Mouse (Mus musculus) skeletal muscle tissue, adult 2 months (tissue): Measurements from ENCODE around the gene Mcts2.

Source experiments
- DNase-seq: peaks from one replicate; pipeline ENCODE4 v3.0.0-alpha.2; 2012; ENCODE audit warnings: low read depth, low spot score

The Mcts2 gene

DNA sequence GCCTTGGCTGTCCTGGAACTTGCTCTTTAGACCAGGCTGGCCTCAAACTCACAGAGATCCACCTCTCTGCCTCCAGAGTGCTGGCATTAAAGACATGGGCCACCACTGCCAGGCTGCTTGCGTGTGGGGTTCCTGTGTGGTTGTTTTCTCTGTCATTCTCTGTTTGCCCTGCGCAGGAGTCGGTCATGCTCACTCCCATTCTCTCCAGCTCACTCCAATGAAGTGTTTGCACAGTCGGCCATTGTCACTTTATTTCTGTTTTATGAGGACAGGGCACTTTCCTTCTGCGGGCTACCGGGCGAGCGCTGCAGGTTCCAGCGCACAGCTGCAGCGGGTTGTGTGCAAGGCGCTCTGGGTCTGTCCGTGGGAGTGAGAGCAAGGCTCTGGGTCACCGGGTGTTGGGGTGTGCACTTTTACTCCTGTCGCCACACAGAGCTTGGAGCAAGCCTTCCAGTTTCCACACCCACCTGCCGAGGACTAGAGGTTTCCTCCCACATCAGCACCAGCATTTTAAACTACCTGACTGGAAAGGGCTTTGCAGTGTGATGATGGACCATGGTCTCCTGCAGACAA, 38.4 kb downstream of the Mcts2 start:
- DNase-seq = no peak

GRCm38 (mm10) chr2:152726213-152726612, 39.4 kb downstream of the Mcts2 start:
- DNase-seq = no peak

GRCm38 (mm10) chr2:152726751-152727335, 40.0 kb downstream of the Mcts2 start:
- DNase-seq = no peak

DNA sequence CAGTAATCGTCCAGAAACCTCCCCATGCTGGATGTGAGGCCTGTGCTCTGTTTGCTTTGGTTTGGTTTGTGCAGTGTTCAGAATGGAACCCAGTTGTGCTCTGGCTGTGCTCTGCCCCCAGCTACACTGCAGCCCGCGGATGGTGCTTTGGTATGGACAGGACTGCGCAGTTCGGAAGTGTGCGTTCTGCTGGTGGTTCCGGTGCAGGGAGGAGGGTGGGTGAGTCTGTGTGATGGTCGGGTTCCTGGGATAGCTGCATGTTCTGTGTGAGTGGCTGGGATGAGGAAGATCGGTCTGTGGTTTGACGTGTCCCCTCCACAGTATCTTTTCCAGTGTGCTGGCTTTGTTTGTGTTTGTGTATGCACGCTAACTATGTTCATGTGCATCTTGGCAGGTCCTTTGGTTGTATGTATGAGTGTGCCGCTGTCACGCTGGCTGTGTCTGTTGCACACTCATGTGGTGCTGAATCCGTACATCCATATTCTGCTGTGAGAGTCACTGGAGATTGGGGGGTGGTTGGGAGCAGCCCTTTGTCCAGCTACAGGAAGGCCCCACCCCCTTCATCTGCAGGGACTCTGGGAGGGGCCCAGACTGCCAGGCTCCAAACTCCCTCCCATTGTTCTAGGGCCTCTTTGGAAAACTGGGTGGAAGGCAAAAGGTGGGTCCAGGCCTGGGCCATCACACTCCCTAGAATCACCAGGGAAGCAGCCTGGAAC, 41.1 kb downstream of the Mcts2 start:
- DNase-seq = no peak

GRCm38 (mm10) chr2:152728594-152728993, 41.8 kb downstream of the Mcts2 start:
- no peak for DNase-seq

GRCm38 (mm10) chr2:152729013-152729635, 42.3 kb downstream of the Mcts2 start:
- no peak for DNase-seq

- peak; percentile 51 for DNase-seq
Observed at GRCm38 (mm10) chr2:152729636-152730020, 42.8 kb downstream of the Mcts2 start.

DNA sequence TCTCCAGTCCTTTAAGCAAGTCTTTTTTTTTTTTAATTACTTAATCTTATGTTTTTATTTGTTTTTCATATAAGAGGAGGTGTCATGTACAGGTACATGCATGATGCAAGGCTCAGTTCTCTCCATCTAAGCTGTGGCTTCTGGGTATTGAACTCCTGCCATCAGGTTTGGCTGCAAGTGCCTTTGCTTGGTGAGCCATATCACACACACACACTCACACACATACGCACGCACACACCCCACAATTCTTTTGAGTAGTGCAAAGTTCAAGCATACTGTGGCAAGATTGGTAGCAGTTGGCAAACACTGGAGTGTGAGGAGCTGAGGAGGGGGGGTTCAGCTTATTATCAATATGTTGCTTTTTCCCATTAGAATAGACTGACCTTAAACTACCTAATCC, 46.4 kb downstream of the Mcts2 start:
- DNase-seq = no peak

- DNase-seq = no peak
Observed at GRCm38 (mm10) chr2:152734501-152734900, 47.7 kb downstream of the Mcts2 start.

DNA sequence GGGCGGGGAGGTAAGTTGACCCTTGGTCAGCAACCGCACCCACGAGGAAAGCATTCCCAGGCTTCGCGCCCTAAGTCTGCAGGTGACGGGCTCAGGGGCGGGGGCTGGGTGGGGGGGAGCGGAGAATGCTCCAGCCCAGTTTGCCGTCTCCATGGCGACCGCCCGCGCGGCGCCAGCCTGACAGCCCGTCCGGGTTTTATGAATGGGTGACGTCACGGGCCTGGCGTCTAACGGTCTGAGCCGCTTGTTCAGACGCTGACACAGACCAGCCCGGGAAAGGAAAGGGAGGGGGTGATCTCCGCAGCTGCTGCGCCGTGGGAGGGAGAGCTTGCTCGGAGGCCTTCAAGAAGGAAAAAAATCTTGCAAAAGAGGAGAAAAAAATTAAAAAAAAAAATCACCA, 48.1 kb downstream of the Mcts2 start:
- DNase-seq = peak; percentile 88

- DNase-seq = peak; percentile 80
Observed at GRCm38 (mm10) chr2:152736090-152736601, 49.3 kb downstream of the Mcts2 start, which contains the start of gene Id1. TSS of gene Id1 (plus strand) at chr2:152736251.

DNA sequence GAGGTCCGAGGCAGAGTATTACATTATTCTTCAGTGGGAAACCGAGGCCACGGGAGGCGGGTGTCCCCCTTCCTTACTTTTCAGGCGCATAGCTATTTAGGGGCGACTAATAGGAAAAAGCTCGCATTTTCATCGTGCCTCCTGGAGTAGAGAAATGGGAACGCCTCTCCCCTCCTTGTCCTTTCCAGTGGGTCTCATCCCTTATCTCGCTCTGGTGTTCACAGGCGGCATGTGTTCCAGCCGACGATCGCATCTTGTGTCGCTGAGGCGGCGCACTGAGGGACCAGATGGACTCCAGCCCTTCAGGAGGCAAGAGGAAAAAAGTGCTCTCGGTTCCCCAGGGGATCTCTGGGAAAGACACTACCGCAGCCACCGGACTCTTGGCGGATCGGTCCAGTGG, 49.9 kb downstream of the Mcts2 start:
- DNase-seq = no peak
